Mouse (Mus musculus) G1E (cell line): ENCODE data around the gene Fanci.
A peak's percentile ranks its signal among the peaks of the same experiment; 100 is the strongest.

Experiments used
- CTCF ChIP-seq: IDR thresholded peaks from 2 replicates; pipeline ENCODE4 v1.5.1; 2012; ENCODE audit warnings: low read depth, low read length, inconsistent platforms, mixed read lengths
- GATA1 ChIP-seq: IDR thresholded peaks from 2 replicates; pipeline ENCODE4 v1.6.1; 2012; ENCODE audit warnings: borderline replicate concordance, low read length, inconsistent platforms, mixed read lengths
- GATA2 ChIP-seq: IDR thresholded peaks from 2 replicates; pipeline ENCODE4 v1.6.1; 2012; ENCODE audit warnings: low read depth, low read length, inconsistent platforms, borderline replicate concordance
- POLR2AphosphoS5 ChIP-seq: IDR thresholded peaks from 2 replicates; pipeline ENCODE4 v1.6.1; 2012; ENCODE audit warnings: low read depth, low read length, inconsistent platforms; ENCODE audit not compliant: insufficient replicate concordance
- TAL1 ChIP-seq: conservative IDR thresholded peaks from 2 replicates; pipeline ENCODE4 v1.6.1; 2012; ENCODE audit warnings: low read depth, low read length, inconsistent platforms, mixed read lengths

- TF ChIP-seq CTCF (peak; percentile 63), GATA1 (no peak), TAL1 (no peak), POLR2AphosphoS5 (no peak), GATA2 (no peak)
Observed at GRCm38 (mm10) chr7:79349738-79350386, 41.9 kb upstream of the Fanci start.
